Mouse (Mus musculus) liver, embryonic 14.5 days (tissue): Measurements from ENCODE around the gene Cox20.

ENCODE experiments used
- CTCF ChIP-seq: IDR thresholded peaks from 2 replicates; pipeline ENCODE4 v1.5.1; 2016; ENCODE audit warnings: antibody characterized with exemption, low read depth, control low read depth
- EP300 ChIP-seq: IDR thresholded peaks from 2 replicates; pipeline ENCODE4 v1.6.1; 2016; ENCODE audit warnings: antibody characterized with exemption, low read depth

- no peak for TF ChIP-seq EP300
- no peak for TF ChIP-seq CTCF
These were observed 41.3 kb downstream of the Cox20 start for GRCm38 (mm10) chr1:178360264-178360663.
